Mouse (Mus musculus) spleen, postnatal 14 days (tissue): Measurements from ENCODE around the gene Spin1.

ENCODE experiments used
- DNase-seq, 2 experiments: peaks; one replicate each; pipeline ENCODE4 v3.0.0; 2021 to 2022; ENCODE audit warnings: low spot score in 2 of 2

The Spin1 gene

GRCm38 (mm10) chr13:51136315-51136714, 35.6 kb downstream of the Spin1 start:
- no peak for DNase-seq

DNA sequence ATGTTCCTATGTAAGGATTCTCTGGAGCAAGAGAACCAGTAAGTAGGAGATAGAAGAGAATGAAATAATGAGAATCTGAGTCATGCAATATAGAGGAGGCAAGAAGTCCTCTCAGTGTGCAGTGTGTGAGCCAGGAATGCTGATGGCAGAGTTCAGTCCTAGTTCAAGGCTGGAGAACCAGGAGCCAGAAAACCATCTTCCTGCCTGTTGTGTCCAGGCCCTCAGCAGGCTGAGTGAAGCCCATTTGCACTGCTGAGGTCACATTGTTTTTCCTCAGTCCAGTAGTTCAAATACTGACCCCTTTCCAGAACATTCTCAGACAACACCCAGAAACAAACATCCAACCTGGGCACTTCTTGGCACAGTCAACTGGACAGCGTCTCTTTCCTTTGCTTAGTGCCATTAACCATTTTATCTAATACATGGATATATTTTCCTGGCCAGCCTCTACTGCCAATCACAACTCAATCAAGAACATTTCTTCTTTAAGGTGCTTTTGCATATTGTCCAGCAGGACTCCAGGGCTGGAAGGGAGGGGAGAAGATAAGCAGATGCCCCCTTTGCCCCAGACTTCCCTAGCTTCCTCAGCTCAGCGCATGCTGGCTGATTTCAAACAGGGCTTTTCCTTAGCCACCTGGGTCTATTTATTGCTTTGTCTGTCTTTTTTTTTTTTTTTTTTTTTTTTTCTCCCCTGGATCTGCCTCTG, 36.5 kb downstream of the Spin1 start:
- DNase-seq = no peak

- no peak for DNase-seq
Measured at GRCm38 (mm10) chr13:51137702-51138031, 37.0 kb downstream of the Spin1 start.

DNA sequence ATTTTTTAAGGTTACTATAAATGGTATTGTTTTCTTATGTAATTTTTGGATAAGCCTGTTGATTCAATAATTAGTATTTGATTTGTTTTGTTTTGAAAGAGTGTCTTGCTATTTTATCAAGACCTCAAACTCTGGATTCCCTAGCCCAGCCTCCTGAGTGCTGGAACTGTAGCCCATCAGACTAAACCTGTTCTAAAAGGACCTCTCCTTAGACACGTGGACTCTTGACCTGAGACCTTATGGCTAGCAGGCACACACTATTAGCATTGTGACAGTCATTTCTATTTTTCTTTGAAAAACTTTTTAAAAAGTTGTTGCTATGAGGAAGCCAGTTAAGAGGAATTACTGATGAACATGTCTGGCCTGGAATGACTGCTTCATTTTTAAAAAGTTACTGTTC, 46.4 kb downstream of the Spin1 start:
- no peak for DNase-seq

GRCm38 (mm10) chr13:51152966-51153669, 52.4 kb downstream of the Spin1 start:
- no peak for DNase-seq

GRCm38 (mm10) chr13:51153670-51154030, 53.0 kb downstream of the Spin1 start:
- DNase-seq = no peak

DNA sequence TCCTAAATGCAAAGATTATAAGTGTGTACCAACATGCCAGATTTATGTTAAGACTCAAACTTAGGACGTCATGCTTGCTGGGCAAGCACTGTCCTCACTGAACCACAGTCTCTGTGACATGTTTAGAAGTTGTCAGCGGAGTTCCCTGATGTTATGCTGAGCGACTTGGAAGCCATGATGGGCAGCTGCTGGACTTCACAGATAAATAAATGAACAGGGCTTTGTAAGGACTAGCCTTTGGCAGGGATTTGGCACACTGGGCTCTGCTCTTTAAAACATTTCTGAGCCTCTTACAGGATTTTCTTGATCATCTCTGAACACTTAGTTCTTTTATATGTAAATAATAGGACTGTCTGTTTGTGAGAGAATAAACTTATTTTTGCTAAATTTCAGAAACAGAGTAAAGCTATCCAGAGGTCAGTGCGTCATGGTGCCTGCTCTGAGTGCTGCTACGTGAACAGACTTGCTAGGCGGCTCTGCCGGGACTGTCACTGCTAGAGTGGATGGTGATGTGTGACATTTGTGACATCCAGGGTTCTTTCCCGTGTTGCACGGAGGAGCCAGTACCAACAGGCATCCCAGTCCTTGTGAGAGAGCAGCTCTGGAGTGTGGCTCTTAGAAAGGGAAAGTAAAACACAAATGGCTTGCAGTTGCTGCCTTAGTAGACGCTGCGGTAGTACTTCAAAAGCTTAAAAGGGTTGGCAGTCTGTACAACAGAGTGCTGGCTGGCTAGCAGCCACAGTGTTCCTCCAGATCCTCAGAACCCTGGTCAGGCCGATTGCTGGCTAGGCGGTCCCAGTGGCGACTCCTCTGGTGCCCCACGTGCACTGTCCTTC, 54.7 kb downstream of the Spin1 start:
- no peak for DNase-seq

DNA sequence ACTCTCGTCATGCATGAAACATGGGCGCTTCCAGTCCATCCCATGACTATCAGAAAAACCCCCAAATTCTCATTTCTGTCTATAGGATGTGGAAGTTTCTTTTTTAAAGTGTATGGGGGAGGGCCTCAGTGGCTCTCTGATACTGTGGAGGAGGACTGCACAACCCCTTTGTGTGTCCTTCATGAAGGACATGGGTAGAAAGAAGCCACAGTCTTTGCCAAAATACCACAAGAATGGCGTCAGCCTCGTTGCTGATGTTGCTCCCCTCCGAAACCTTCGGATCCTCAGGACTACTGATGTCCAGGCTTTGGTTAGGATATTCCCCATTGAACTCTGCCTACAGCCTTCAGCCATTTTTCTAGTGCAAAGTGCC, 55.3 kb downstream of the Spin1 start:
- DNase-seq = no peak

DNA sequence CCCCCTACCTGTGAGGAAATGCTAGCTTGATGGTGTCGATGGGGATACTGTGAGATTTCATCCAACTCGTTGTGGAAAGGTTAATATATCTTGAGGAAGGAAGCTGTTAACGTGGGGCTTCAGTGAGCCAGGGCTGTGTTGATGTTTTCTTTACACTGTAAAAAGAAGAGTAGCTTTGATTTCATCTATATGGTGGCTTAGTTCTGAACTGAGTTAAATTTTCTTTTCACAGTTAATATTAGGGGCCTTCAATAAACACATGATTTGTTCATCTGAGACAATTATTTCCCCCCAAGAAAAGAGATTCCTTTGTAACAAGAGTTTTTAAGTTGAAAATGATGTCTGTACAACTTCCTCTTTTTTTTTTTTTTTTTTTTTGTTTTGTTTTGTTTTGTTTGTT, 56.6 kb downstream of the Spin1 start:
- DNase-seq = no peak

DNA sequence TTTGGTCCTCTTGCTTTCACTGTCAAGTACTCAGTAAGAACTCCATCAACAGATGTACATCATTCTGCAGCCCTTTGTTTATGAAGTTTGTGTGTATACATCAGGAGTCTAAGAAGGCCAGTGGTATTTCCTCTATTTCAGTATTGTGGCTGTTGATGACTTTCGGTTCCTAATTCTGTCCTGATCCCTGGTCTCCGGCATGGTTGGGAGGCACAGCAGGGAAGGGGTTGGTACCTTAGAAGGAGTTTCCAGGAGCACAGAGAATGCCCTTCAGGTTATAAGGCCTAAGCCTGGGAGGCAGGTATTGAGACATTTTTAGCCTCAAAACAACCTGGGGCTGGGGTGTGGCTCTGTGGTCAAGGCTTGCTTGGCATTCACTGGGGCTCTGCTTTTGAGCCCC, 61.0 kb downstream of the Spin1 start:
- no peak for DNase-seq

- DNase-seq = no peak
Measured at GRCm38 (mm10) chr13:51162246-51162645, 61.6 kb downstream of the Spin1 start.

GRCm38 (mm10) chr13:51166711-51167110, 66.0 kb downstream of the Spin1 start:
- no peak for DNase-seq

DNA sequence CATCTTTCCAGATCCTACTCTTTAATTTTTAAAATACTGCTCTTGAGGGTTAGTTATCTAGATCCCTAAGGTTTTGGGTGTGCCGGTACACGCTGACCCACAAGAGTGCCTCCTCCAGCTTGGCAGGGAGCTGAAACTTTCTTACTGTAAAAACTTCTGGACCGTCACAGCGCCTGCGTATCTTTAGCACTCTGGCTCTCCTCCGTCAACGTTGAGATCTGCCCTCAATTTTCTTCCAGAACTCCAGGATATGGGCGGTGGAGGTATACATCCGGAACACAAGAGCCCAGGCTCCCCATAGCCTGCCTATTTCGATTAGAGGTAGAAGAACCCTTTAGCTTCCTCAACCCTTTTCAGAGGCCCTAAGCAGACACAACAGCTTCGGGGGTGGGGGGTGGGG, 69.5 kb downstream of the Spin1 start:
- no peak for DNase-seq

DNA sequence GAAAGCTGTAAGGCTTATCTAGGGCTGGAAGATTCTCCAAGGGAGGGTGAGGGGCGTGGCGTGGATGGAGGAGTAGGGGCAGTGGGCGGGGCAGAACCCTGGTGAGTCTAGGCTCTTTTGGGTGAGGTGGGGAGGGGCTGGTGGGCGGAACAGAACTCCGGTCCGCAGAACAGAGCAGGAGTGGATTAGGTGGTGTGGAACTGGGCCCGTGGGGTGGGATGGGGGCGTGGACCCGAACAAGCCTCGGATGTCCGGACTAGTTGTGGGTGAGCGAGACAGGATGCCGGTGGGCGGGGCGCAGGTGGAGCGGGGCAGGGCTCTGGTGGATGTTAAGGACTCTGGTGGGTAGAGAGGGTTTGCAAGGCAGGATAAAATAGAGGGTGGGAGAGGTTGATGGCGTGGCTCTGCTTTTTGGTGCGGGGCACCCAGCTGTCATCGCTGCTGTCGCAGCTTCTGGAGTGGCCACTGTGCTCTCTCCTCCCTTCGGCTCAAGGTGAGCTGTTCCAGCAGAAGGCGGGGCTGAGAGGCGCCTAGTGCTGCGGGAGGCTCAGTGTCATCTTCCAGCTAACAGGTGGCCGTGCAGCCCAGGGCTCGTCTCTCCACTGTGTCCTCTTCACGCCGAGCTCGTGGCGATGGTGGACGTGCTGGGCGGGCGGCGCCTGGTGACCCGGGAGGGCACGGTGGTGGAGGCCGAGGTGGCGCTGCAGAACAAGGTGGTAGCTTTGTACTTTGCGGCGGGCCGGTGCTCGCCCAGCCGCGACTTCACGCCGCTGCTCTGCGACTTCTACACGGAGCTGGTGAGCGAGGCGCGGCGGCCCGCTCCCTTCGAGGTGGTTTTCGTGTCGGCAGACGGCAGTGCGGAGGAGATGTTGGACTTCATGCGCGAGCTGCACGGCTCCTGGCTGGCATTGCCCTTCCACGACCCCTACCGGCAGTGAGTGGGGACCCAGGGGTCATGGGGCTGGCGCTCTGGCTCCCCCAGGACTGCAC, 70.3 kb downstream of the Spin1 start, which contains the start of gene Nxnl2:
Nxnl2 (plus strand) TSS at position 332 of the 990 bp plus-strand sequence.
- DNase-seq = peak; percentile 37 to 51

DNA sequence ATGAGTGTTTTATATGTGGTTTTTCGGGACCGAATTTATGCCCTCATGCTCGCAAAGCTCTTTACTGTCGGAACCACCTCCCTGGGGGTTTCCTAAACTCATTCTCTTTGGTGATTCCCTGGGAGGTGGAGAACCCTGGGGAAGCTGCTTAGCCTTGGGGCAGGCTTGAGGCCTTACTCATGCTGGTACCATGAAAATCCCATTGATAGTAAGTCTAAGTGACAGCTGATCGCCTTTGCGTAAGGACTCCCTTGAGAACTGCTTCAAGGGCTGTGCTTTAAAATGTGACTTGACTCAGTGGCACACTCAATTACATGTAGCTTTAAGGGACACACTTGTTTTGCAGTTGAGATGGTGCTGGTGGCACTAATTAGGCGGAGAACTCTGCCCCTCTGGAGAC, 71.9 kb downstream of the Spin1 start:
- no peak for DNase-seq

- no peak for DNase-seq
Measured at GRCm38 (mm10) chr13:51178932-51179331, 78.3 kb downstream of the Spin1 start.

DNA sequence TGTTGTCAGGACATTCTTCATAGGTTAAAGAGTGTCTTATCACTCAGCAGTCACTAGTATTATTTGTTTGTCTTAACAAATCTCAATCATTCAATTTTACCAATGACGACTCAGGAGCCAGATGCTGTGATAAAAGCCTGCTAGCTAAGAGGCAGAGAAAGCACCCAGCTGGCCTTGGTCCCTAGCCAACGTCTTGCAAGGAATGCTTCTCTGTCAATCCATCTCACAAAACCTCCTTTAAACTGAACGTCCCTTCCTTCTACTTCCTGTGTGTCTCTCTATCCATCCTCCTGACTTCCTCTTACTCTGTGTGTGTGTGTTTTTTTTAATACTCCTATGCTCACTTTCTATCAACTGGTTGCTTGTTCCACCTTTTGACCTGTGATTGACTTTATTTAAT, 78.7 kb downstream of the Spin1 start:
- DNase-seq = no peak

DNA sequence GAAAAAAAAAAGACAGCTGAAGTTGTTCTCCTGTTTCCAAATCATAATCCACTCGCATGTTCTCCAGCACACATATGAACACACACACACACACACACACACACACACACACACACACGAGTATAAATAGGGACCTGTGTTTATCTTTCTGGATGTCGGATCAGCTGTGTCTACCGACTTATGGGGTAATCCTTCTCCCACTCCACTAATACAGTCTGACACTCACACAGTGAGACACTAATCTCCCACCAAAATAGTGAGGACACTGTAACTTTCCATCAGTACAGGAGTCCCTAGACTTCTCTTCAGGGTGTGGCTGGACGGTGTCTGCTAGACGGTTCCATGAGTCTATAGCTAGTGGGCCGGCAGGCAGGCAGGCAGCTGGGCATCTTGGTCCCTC, 81.6 kb downstream of the Spin1 start:
- no peak for DNase-seq

DNA sequence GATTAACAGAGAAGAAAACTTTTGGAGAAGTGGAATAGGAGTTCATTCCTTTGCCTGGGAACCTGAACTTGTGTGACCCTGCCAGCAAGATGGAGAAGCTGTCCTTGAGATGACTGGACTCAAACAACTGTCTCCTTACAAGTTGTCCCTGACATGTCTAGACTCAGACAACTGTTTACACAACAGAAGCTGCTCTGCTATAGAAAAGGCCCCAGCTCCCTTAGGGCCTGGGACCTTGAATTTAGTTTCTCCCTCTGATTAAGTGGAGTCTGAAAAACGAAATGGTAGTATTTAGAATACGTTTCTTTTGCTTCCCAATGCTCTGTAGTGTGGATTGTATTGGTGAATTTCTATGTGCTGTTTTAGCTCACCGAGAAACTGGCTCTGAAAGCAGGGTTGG, 84.2 kb downstream of the Spin1 start:
- no peak for DNase-seq

DNA sequence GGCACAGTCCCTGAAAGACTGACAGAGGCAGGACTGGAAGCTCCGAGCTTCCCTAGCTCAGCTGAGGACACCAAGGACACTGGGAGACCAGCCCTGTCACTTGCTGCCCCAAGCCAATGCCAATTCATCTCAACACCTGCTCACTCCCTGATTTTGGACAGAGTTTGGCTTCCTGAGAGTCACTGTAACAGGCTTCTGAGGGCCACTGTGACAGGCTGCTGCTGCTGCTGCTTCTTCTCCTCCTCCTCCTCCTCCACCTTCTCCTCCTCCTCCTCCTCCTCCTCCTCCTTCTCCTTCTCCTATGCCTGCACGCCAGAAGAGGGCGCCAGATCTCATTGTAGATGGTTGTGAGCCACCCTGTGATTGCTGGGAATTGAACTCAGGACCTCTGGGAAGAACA, 89.7 kb downstream of the Spin1 start:
- DNase-seq = no peak

- no peak for DNase-seq
Measured at GRCm38 (mm10) chr13:51191416-51192140, 90.9 kb downstream of the Spin1 start.
